Comparison of ENCODE assay signal across 24 mouse cellular contexts in genomic region chr14:47862556-47862955, GRCm38 (mm10).
DNase-seq lines count a peak whose midpoint lies in the region; ATAC-seq and TF ChIP-seq lines count a peak whose summit lies in the region.
"Had no signal": no experiment of that assay in that cellular context is flagged by ENCODE, and none has a peak within 500 bp of the region (broad histone marks: within the 10 kb centered on the region; RNA-seq: fewer than 3 reads in every experiment).

No protein-coding gene starts in this region.

- H3K27ac ChIP-seq in gastrocnemius, adult 2 months: peak overlapping the region; percentile 40; the same call in 1 of the 2 replicates
- H3K27ac ChIP-seq in layer of hippocampus, adult 2 months: 0 out of 2 replicates have a peak overlapping the region, but pooled peaks have one; percentile 14
- no peak overlapping the region for H3K27ac ChIP-seq in forebrain, embryonic 11.5 days (ENCODE audit: low read depth, low read length)
- H3K27ac ChIP-seq: forebrain, embryonic 12.5 days; heart, adult 2 months; hindbrain, embryonic 13.5 days; left cerebral cortex, adult 2 months; limb, embryonic 12.5 days; liver, embryonic 15.5 days; neural tube, embryonic 15.5 days; stomach, postnatal 0 days had no signal

- intact Hi-C loops in gastrocnemius, adult 2 months (cut with DNase I): no loop called here
- intact Hi-C loops in gastrocnemius, postnatal 14 days (cut with DNase I; ENCODE audit: low total_unique reads): no loop called here
- intact Hi-C loops in heart, postnatal 36 days (cut with DNase I): no loop called here

- H3K4me2 ChIP-seq in forebrain, embryonic 11.5 days (ENCODE audit: low read depth, low read length, severe bottlenecking): no peak overlapping the region
- H3K4me2 ChIP-seq: forebrain, embryonic 12.5 days; hindbrain, embryonic 13.5 days; limb, embryonic 12.5 days; liver, embryonic 15.5 days; lung, embryonic 14.5 days; neural tube, embryonic 15.5 days had no signal

- no peak for TF ChIP-seq CTCF in gastrocnemius, adult 2 months (IDR thresholded peaks at IDR 0.05)
- no peak for TF ChIP-seq CTCF in layer of hippocampus, adult 2 months (conservative IDR thresholded peaks at IDR 0.05)

- H3K4me3 ChIP-seq in gastrocnemius, adult 2 months: no peak overlapping the region
- no peak overlapping the region for H3K4me3 ChIP-seq in layer of hippocampus, adult 2 months
- no peak overlapping the region for H3K4me3 ChIP-seq in forebrain, embryonic 11.5 days (ENCODE audit: low read depth, low read length)
- H3K4me3 ChIP-seq: erythroblast, embryonic 14.5 days; forebrain, embryonic 12.5 days; heart, adult 2 months; hindbrain, embryonic 13.5 days; left cerebral cortex, adult 2 months; limb, embryonic 12.5 days; liver, embryonic 15.5 days; neural tube, embryonic 15.5 days had no signal

- no peaks in the 10 kb centered on the region for H3K27me3 ChIP-seq in forebrain, embryonic 11.5 days (ENCODE audit: control insufficient read depth, insufficient read depth, low read length)
- H3K27me3 ChIP-seq: forebrain, embryonic 12.5 days; hindbrain, embryonic 13.5 days; limb, embryonic 12.5 days; liver, embryonic 15.5 days; neural tube, embryonic 15.5 days had no signal

- ATAC-seq in forebrain, embryonic 11.5 days (replicated peaks; ENCODE audit: low FRiP score): no peak
- ATAC-seq: intestine, embryonic 16.5 days had no signal

- DNase-seq in gastrocnemius, adult 2 months: peak; percentile 59
- no peak for DNase-seq in gastrocnemius, postnatal 14 days
- DNase-seq in layer of hippocampus, adult 2 months (ENCODE audit: low spot score in 2 of 2): no peak
- no peak for DNase-seq in layer of hippocampus, adult 18-20 months (ENCODE audit: low spot score in 2 of 2)
- peak; percentile 10 to 37 for DNase-seq in heart, postnatal 36 days
- DNase-seq in kidney, adult 18-20 months: no peak
- DNase-seq in forebrain, embryonic 11.5 days (ENCODE audit: low spot score): no peak
- DNase-seq: adrenal gland, postnatal 25 days; cerebellum, adult 11-12 months; kidney, postnatal 10 days; lung, embryonic 14.5 days; spleen, adult 18-20 months; thymus, adult 18-20 months; thymus, postnatal 25 days had no signal

- H3K9me3 ChIP-seq in forebrain, embryonic 11.5 days (ENCODE audit: control insufficient read depth, low read length): peaks cover 3% of the 10 kb centered on the region; the same call in 1 of the 2 replicates
- H3K9me3 ChIP-seq: forebrain, embryonic 12.5 days; hindbrain, embryonic 13.5 days; limb, embryonic 12.5 days; liver, embryonic 15.5 days had no signal

- 78% methylated on average over 1 of the region's 1 CpGs for WGBS in forebrain, embryonic 11.5 days

- no peak overlapping the region for H3K9ac ChIP-seq in forebrain, embryonic 11.5 days (ENCODE audit: low read length)
- H3K9ac ChIP-seq: forebrain, embryonic 12.5 days; hindbrain, embryonic 13.5 days; limb, embryonic 12.5 days; liver, embryonic 15.5 days; lung, embryonic 14.5 days; neural tube, embryonic 15.5 days had no signal

- H3K4me1 ChIP-seq in forebrain, embryonic 11.5 days (replicated peaks; ENCODE audit: control insufficient read depth, insufficient read depth, low read length): no peaks in the 10 kb centered on the region
- H3K4me1 ChIP-seq: forebrain, embryonic 12.5 days; liver, embryonic 15.5 days had no signal

- no peaks in the 10 kb centered on the region for H3K36me3 ChIP-seq in forebrain, embryonic 11.5 days (ENCODE audit: control insufficient read depth, insufficient read depth, low read length)
- H3K36me3 ChIP-seq: forebrain, embryonic 12.5 days; hindbrain, embryonic 13.5 days; limb, embryonic 12.5 days; liver, embryonic 15.5 days; neural tube, embryonic 15.5 days had no signal

Comparison
In these comparisons a context has a peak if more than half of its experiments do, and no peak if none do; other contexts are left out.
1. DNase-seq: peak in gastrocnemius, adult 2 months (single experiment) and heart, postnatal 36 days (2 of 2); none in gastrocnemius, postnatal 14 days (single experiment), layer of hippocampus, adult 2 months (0 of 2), layer of hippocampus, adult 18-20 months (0 of 2), kidney, adult 18-20 months (single experiment) and forebrain, embryonic 11.5 days (single experiment).